Mouse (Mus musculus) adrenal gland, postnatal 36 days (tissue): ENCODE data around the gene Asgr2. TPM values are rescaled to one million over a fixed set of nuclear protein-coding genes. Genes with fewer than 3 reads are reported as not detected.
A peak's percentile ranks its signal among the peaks of the same experiment; 100 is the strongest.
"Not testable (repeated sequence)": the region's sequence is repeated elsewhere in the genome, so short reads cannot be mapped to it uniquely, and the experiment has no call there.

ENCODE experiments used
- DNase-seq, 2 experiments: peaks; one replicate each; pipeline ENCODE4 v3.0.0; 2021; ENCODE audit warnings: mixed read lengths in 1 of 2
- total RNA-seq, 2 experiments: library from RNA; stranded (reverse); gene quantifications; 2 replicates each; pipeline ENCODE4 v1.2.3; 2021

Asgr2 gene
- total RNA-seq, 2 experiments from 2014 or later: 0.60 to 2.1 TPM

GRCm38 (mm10) chr11:70084563-70084962 is 7.9 kb upstream of the Asgr2 start:
- no peak for DNase-seq

GRCm38 (mm10) chr11:70097396-70097795 is 5.0 kb downstream of the Asgr2 start:
- DNase-seq: no peak

- DNase-seq: peak in 1 of 2 experiments; percentile 17
These were observed 6.7 kb downstream of the Asgr2 start for GRCm38 (mm10) chr11:70099102-70099501.

GRCm38 (mm10) chr11:70099809-70100208 is 7.4 kb downstream of the Asgr2 start:
- peak; percentile 44 to 63 for DNase-seq

- DNase-seq: peak; percentile 24 to 38
These were observed 11.4 kb downstream of the Asgr2 start for GRCm38 (mm10) chr11:70103701-70104315.

GRCm38 (mm10) chr11:70107085-70107484 is 14.6 kb downstream of the Asgr2 start:
- no peak for DNase-seq

- peak; percentile 50 to 51 for DNase-seq
These were observed 17.7 kb downstream of the Asgr2 start for GRCm38 (mm10) chr11:70110146-70110545.

- DNase-seq: no peak
These were observed 22.1 kb downstream of the Asgr2 start for GRCm38 (mm10) chr11:70114562-70114961.

- DNase-seq: no peak
These were observed 23.5 kb downstream of the Asgr2 start for GRCm38 (mm10) chr11:70115901-70116300.

- no peak for DNase-seq
These were observed 37.5 kb downstream of the Asgr2 start, which contains the start of gene Mgl2 for GRCm38 (mm10) chr11:70129926-70130379. Mgl2 (plus strand) TSS chr11:70130329.

GRCm38 (mm10) chr11:70135001-70135400 is 42.6 kb downstream of the Asgr2 start:
- not testable (repeated sequence) for DNase-seq

GRCm38 (mm10) chr11:70135925-70136324 is 43.5 kb downstream of the Asgr2 start:
- not testable (repeated sequence) for DNase-seq

- peak in 1 of 2 experiments; percentile 17 for DNase-seq
These were observed 46.7 kb downstream of the Asgr2 start for GRCm38 (mm10) chr11:70139171-70139570.

GRCm38 (mm10) chr11:70151072-70151471 is 58.6 kb downstream of the Asgr2 start:
- peak in 1 of 2 experiments; percentile 20 for DNase-seq

Other genes with a start within 250 kb of the Asgr2 start
- gene Plscr3, start 246.3 kb upstream of the Asgr2 start, total RNA-seq: 10 to 100 TPM; 49.3 to 50.4 TPM
- not detected for gene Tnk1, start 233.9 kb upstream of the Asgr2 start, total RNA-seq
- gene Tmem95, start 214.6 kb upstream of the Asgr2 start, total RNA-seq: not detected
- 1 to 10 TPM; 4.2 to 5.4 TPM for gene Kctd11, start 211.2 kb upstream of the Asgr2 start, total RNA-seq
- gene Acap1, start 197.1 kb upstream of the Asgr2 start, total RNA-seq: under 1 TPM; 0.23 to 0.89 TPM
- 1 to 10 TPM in 1 of 2 experiments, under 1 TPM in 1; 0.46 to 1.4 TPM for gene 2810408A11Rik, start 191.7 kb upstream of the Asgr2 start, total RNA-seq
- gene Neurl4, start 191.6 kb upstream of the Asgr2 start, total RNA-seq: 10 to 100 TPM; 42.5 to 47.5 TPM
- gene Gps2, start 178.8 kb upstream of the Asgr2 start, total RNA-seq: 10 to 100 TPM; 47.1 to 47.6 TPM
- 100 to 1,000 TPM; 619 to 640 TPM for gene Eif5a, start 170.7 kb upstream of the Asgr2 start, total RNA-seq
- 10 to 100 TPM; 11.5 to 11.8 TPM for gene Ybx2, start 156.8 kb upstream of the Asgr2 start, total RNA-seq
- 10 to 100 TPM; 60.2 to 90.0 TPM for gene Slc2a4, start 144.5 kb upstream of the Asgr2 start, total RNA-seq
- 1 to 10 TPM in 1 of 2 experiments, not detected in 1; 1.2 TPM for gene Cldn7, start 127.9 kb upstream of the Asgr2 start, total RNA-seq
- 100 to 1,000 TPM; 112 to 132 TPM for gene Ctdnep1, start 111.5 kb upstream of the Asgr2 start, total RNA-seq
- gene Elp5, start 110.1 kb upstream of the Asgr2 start, total RNA-seq: 10 to 100 TPM; 66.4 to 80.3 TPM
- 100 to 1,000 TPM; 421 to 450 TPM for gene Gabarap, start 101.5 kb upstream of the Asgr2 start, total RNA-seq
- 10 to 100 TPM; 54.6 to 57.1 TPM for gene Phf23, start 96.9 kb upstream of the Asgr2 start, total RNA-seq
- 10 to 100 TPM; 15.6 to 17.4 TPM for gene Dvl2, start 92.0 kb upstream of the Asgr2 start, total RNA-seq
- gene Acadvl, start 77.2 kb upstream of the Asgr2 start, total RNA-seq: 100 to 1,000 TPM; 543 to 557 TPM
- gene Dlg4, start 75.7 kb upstream of the Asgr2 start, total RNA-seq: 10 to 100 TPM; 27.4 to 40.4 TPM
- under 1 TPM in 1 of 2 experiments, not detected in 1; 0.33 TPM for gene Asgr1, start 38.6 kb upstream of the Asgr2 start, total RNA-seq
- gene Mgl2, start 37.7 kb downstream of the Asgr2 start, total RNA-seq: 1 to 10 TPM; 2.7 to 3.4 TPM
- gene Clec10a, start 63.6 kb downstream of the Asgr2 start, total RNA-seq: 1 to 10 TPM; 2.4 to 6.5 TPM
- under 1 TPM in 1 of 2 experiments, not detected in 1; 0.23 TPM for gene Slc16a11, start 120.1 kb downstream of the Asgr2 start, total RNA-seq
- 1 to 10 TPM; 2.7 to 3.0 TPM for gene Slc16a13, start 128.4 kb downstream of the Asgr2 start, total RNA-seq
- 10 to 100 TPM; 10.7 to 18.9 TPM for gene Bcl6b, start 137.2 kb downstream of the Asgr2 start, total RNA-seq
- gene 0610010K14Rik, start 145.3 kb downstream of the Asgr2 start, total RNA-seq: 10 to 100 TPM; 38.6 to 61.4 TPM
- 1 to 10 TPM; 4.9 to 7.3 TPM for gene Gm21988, start 147.2 kb downstream of the Asgr2 start, total RNA-seq
- gene Rnasek, start 147.2 kb downstream of the Asgr2 start, total RNA-seq: 100 to 1,000 TPM; 224 to 245 TPM
- 1 to 10 TPM; 1.2 to 1.8 TPM for gene Alox12, start 162.7 kb downstream of the Asgr2 start, total RNA-seq
- not detected for gene Alox12e, start 230.0 kb downstream of the Asgr2 start, total RNA-seq